8 mouse cellular contexts compared by ENCODE assay signal in genomic region chr4:118292741-118293306, GRCm38 (mm10). TPM values are rescaled to one million over a fixed set of nuclear protein-coding genes. Genes with fewer than 3 reads are reported as not detected.
DNase-seq lines count a peak whose midpoint lies in the region; ATAC-seq and TF ChIP-seq lines count a peak whose summit lies in the region.

No protein-coding gene starts in this region.

- ATAC-seq in neural tube, embryonic 15.5 days (ENCODE audit: low FRiP score): no peak
- peak; percentile 32; the same call in 1 of the 2 replicates for ATAC-seq in forebrain, postnatal 0 days
- ATAC-seq in liver, postnatal 0 days: no peak

- no peak for TF ChIP-seq EP300 in liver, postnatal 0 days (IDR thresholded peaks at IDR 0.05; ENCODE audit: low read depth)

- peak; percentile 98 for TF ChIP-seq CTCF in forebrain, postnatal 0 days (IDR thresholded peaks at IDR 0.05; ENCODE audit: low read depth)
- TF ChIP-seq CTCF in liver, postnatal 0 days (IDR thresholded peaks at IDR 0.05; ENCODE audit: low read depth): peak; percentile 97

- no peaks in the 10 kb centered on the region for H3K9me3 ChIP-seq in neural tube, embryonic 15.5 days (replicated peaks)
- H3K9me3 ChIP-seq in forebrain, postnatal 0 days (ENCODE audit: low read length): no peaks in the 10 kb centered on the region
- H3K9me3 ChIP-seq in liver, postnatal 0 days (ENCODE audit: low read length): no peaks in the 10 kb centered on the region

- no peak overlapping the region for H3K4me2 ChIP-seq in neural tube, embryonic 15.5 days
- no peak overlapping the region for H3K4me2 ChIP-seq in forebrain, postnatal 0 days (ENCODE audit: low read depth)
- no peak overlapping the region for H3K4me2 ChIP-seq in liver, postnatal 0 days (ENCODE audit: low read depth, low read length)

- no peak overlapping the region for H3K4me3 ChIP-seq in neural tube, embryonic 15.5 days (replicated peaks)
- H3K4me3 ChIP-seq in forebrain, postnatal 0 days (ENCODE audit: low read depth, low read length): no peak overlapping the region
- H3K4me3 ChIP-seq in liver, postnatal 0 days (ENCODE audit: low read depth, low read length): no peak overlapping the region

- 10% methylated on average over 11 of the region's 11 CpGs for WGBS in neural tube, embryonic 15.5 days
- 15% methylated on average over 11 of the region's 11 CpGs for WGBS in forebrain, postnatal 0 days
- 11% methylated on average over 11 of the region's 11 CpGs for WGBS in liver, postnatal 0 days (ENCODE audit: insufficient replicate concordance)

- peak; percentile 86 for DNase-seq in neural tube, embryonic 10.5 days (ENCODE audit: extremely low spot score, low spot score)
- DNase-seq in brain, embryonic 18.5 days (ENCODE audit: low read depth, low spot score): peak; percentile 60
- peak; percentile 91 for DNase-seq in forebrain, postnatal 0 days
- DNase-seq in kidney, postnatal 25 days: peak; percentile 68 to 89
- peak; percentile 83 for DNase-seq in liver, postnatal 0 days
- peak; percentile 83 to 86 for DNase-seq in right cerebral cortex, postnatal 10 days (ENCODE audit: low spot score in 2 of 2)
- peak; percentile 65 for DNase-seq in urinary bladder, postnatal 10 days (ENCODE audit: low spot score)

- H3K4me1 ChIP-seq in neural tube, embryonic 15.5 days: peaks cover 40% of the 10 kb centered on the region
- H3K4me1 ChIP-seq in forebrain, postnatal 0 days (ENCODE audit: insufficient read depth): 0 out of 2 replicates have a peak, but pooled peaks cover 3% of the 10 kb centered on the region
- H3K4me1 ChIP-seq in liver, postnatal 0 days (ENCODE audit: insufficient read depth): peaks cover 12% of the 10 kb centered on the region; the same call in 1 of the 2 replicates

- no peaks in the 10 kb centered on the region for H3K36me3 ChIP-seq in neural tube, embryonic 15.5 days
- H3K36me3 ChIP-seq in forebrain, postnatal 0 days (ENCODE audit: insufficient read depth): no peaks in the 10 kb centered on the region
- no peaks in the 10 kb centered on the region for H3K36me3 ChIP-seq in liver, postnatal 0 days (replicated peaks; ENCODE audit: insufficient read depth, low read length)

- H3K27ac ChIP-seq in neural tube, embryonic 15.5 days (replicated peaks): no peak overlapping the region
- no peak overlapping the region for H3K27ac ChIP-seq in forebrain, postnatal 0 days (ENCODE audit: low read depth, low read length)
- no peak overlapping the region for H3K27ac ChIP-seq in liver, postnatal 0 days (ENCODE audit: low read depth)

- H3K27me3 ChIP-seq in neural tube, embryonic 15.5 days (replicated peaks): no peaks in the 10 kb centered on the region
- no peaks in the 10 kb centered on the region for H3K27me3 ChIP-seq in forebrain, postnatal 0 days (ENCODE audit: insufficient read depth, low read length)
- peaks cover 29% of the 10 kb centered on the region for H3K27me3 ChIP-seq in liver, postnatal 0 days (ENCODE audit: insufficient read depth, low read length)

- no peak overlapping the region for H3K9ac ChIP-seq in neural tube, embryonic 15.5 days (replicated peaks)
- H3K9ac ChIP-seq in forebrain, postnatal 0 days: no peak overlapping the region
- H3K9ac ChIP-seq in liver, postnatal 0 days (replicated peaks): no peak overlapping the region

RNA-seq across cellular contexts. Expression of gene Ptprf, which starts 1.6 kb away (rescaled TPM):
- 62.9 and 68.5 TPM in 2 replicates for polyA plus RNA-seq in neural tube, embryonic 15.5 days (2015; fragmentation: Nextera tagmentation; extraction: Ambion mirVana)
- 109 and 120 TPM in 2 replicates for total RNA-seq in forebrain, postnatal 0 days (2014; rRNA removed)
- polyA plus RNA-seq in forebrain, postnatal 0 days (2015; fragmentation: Nextera tagmentation; extraction: Ambion mirVana): 30.5 and 45.0 TPM in 2 replicates
- 10.3 and 11.8 TPM in 2 replicates for polyA plus RNA-seq in liver, postnatal 0 days (2015; fragmentation: Nextera tagmentation; extraction: Ambion mirVana)
